Mouse (Mus musculus): ENCODE results near the gene Thsd4. TPM values are rescaled to one million over a fixed set of nuclear protein-coding genes. Genes with fewer than 3 reads are reported as not detected.

Gene Thsd4
- polyA plus RNA-seq, 1 experiment from 2014 or later, result 6.4 TPM

- Histone ChIP-seq H3K36me3 (replicated peaks; ENCODE audit: control insufficient read depth, insufficient read depth) (no peaks in the 10 kb centered on the region), H3K9ac (no peak overlapping the region), H3K27me3 (ENCODE audit: control insufficient read depth, insufficient read depth, low read length) (no peaks in the 10 kb centered on the region), H3K9me3 (ENCODE audit: control insufficient read depth, low read length) (no peaks in the 10 kb centered on the region), H3K27ac (no peak overlapping the region), H3K4me3 (replicated peaks; ENCODE audit: low read length) (no peak overlapping the region), H3K4me2 (replicated peaks) (no peak overlapping the region), H3K4me1 (replicated peaks; ENCODE audit: control insufficient read depth, insufficient read depth, low read length) (no peaks in the 10 kb centered on the region)
- DNase-seq (ENCODE audit: low spot score), result no peak
- no peak for ATAC-seq (ENCODE audit: low FRiP score)
- WGBS, result 95% methylated on average over 6 of the region's 6 CpGs
These were observed 305.8 kb downstream of the Thsd4 start for GRCm38 (mm10) chr9:60216029-60216428.

- no peak overlapping the region for H3K27ac ChIP-seq
- no peaks in the 10 kb centered on the region for H3K27me3 ChIP-seq (ENCODE audit: control insufficient read depth, insufficient read depth, low read length)
- ATAC-seq (ENCODE audit: low FRiP score) (no peak), DNase-seq (ENCODE audit: low spot score) (no peak)
- no peaks in the 10 kb centered on the region for H3K36me3 ChIP-seq (replicated peaks; ENCODE audit: control insufficient read depth, insufficient read depth)
- H3K4me1 ChIP-seq (replicated peaks; ENCODE audit: control insufficient read depth, insufficient read depth, low read length), result no peaks in the 10 kb centered on the region
- no peak overlapping the region for H3K4me2 ChIP-seq (replicated peaks)
- H3K4me3 ChIP-seq (replicated peaks; ENCODE audit: low read length), result no peak overlapping the region
- WGBS, result 85% methylated on average over 1 of the region's 1 CpGs
- no peaks in the 10 kb centered on the region for H3K9me3 ChIP-seq (ENCODE audit: control insufficient read depth, low read length)
- H3K9ac ChIP-seq, result no peak overlapping the region
These were observed 308.7 kb downstream of the Thsd4 start for GRCm38 (mm10) chr9:60213111-60213510.

- no peaks in the 10 kb centered on the region for H3K36me3 ChIP-seq (replicated peaks; ENCODE audit: control insufficient read depth, insufficient read depth)
- no peak overlapping the region for H3K27ac ChIP-seq
- ATAC-seq (ENCODE audit: low FRiP score), result no peak
- WGBS, result 87% methylated on average over 1 of the region's 1 CpGs
- H3K9me3 ChIP-seq (ENCODE audit: control insufficient read depth, low read length), result no peaks in the 10 kb centered on the region
- DNase-seq (ENCODE audit: low spot score), result no peak
- no peaks in the 10 kb centered on the region for H3K27me3 ChIP-seq (ENCODE audit: control insufficient read depth, insufficient read depth, low read length)
- no peaks in the 10 kb centered on the region for H3K4me1 ChIP-seq (replicated peaks; ENCODE audit: control insufficient read depth, insufficient read depth, low read length)
- no peak overlapping the region for H3K4me2 ChIP-seq (replicated peaks)
- no peak overlapping the region for H3K4me3 ChIP-seq (replicated peaks; ENCODE audit: low read length)
- H3K9ac ChIP-seq, result no peak overlapping the region
These were observed 313.0 kb downstream of the Thsd4 start for GRCm38 (mm10) chr9:60208843-60209242.

GRCm38 (mm10) chr9:60203141-60203540 lies 318.7 kb downstream of the Thsd4 start:
- H3K4me3 ChIP-seq (replicated peaks; ENCODE audit: low read length), result no peak overlapping the region
- H3K36me3 ChIP-seq (replicated peaks; ENCODE audit: control insufficient read depth, insufficient read depth), result no peaks in the 10 kb centered on the region
- H3K9ac ChIP-seq, result no peak overlapping the region
- no peaks in the 10 kb centered on the region for H3K4me1 ChIP-seq (replicated peaks; ENCODE audit: control insufficient read depth, insufficient read depth, low read length)
- 90% methylated on average over 7 of the region's 7 CpGs for WGBS
- no peaks in the 10 kb centered on the region for H3K9me3 ChIP-seq (ENCODE audit: control insufficient read depth, low read length)
- DNase-seq (ENCODE audit: low spot score), result no peak
- H3K27ac ChIP-seq, result no peak overlapping the region
- no peak overlapping the region for H3K4me2 ChIP-seq (replicated peaks)
- no peak for ATAC-seq (ENCODE audit: low FRiP score)
- H3K27me3 ChIP-seq (ENCODE audit: control insufficient read depth, insufficient read depth, low read length), result no peaks in the 10 kb centered on the region

GRCm38 (mm10) chr9:60200436-60200835 lies 321.4 kb downstream of the Thsd4 start:
- H3K27me3 ChIP-seq (ENCODE audit: control insufficient read depth, insufficient read depth, low read length), result no peaks in the 10 kb centered on the region
- no peak overlapping the region for H3K27ac ChIP-seq
- no peaks in the 10 kb centered on the region for H3K36me3 ChIP-seq (replicated peaks; ENCODE audit: control insufficient read depth, insufficient read depth)
- H3K4me2 ChIP-seq (replicated peaks), result no peak overlapping the region
- no peak overlapping the region for H3K4me3 ChIP-seq (replicated peaks; ENCODE audit: low read length)
- ATAC-seq (ENCODE audit: low FRiP score), result no peak
- WGBS, result 84% methylated on average over 2 of the region's 2 CpGs
- H3K4me1 ChIP-seq (replicated peaks; ENCODE audit: control insufficient read depth, insufficient read depth, low read length), result no peaks in the 10 kb centered on the region
- no peak overlapping the region for H3K9ac ChIP-seq
- no peak for DNase-seq (ENCODE audit: low spot score)
- H3K9me3 ChIP-seq (ENCODE audit: control insufficient read depth, low read length), result no peaks in the 10 kb centered on the region

- no peak overlapping the region for H3K4me3 ChIP-seq (replicated peaks; ENCODE audit: low read length)
- no peak overlapping the region for H3K27ac ChIP-seq
- no peaks in the 10 kb centered on the region for H3K27me3 ChIP-seq (ENCODE audit: control insufficient read depth, insufficient read depth, low read length)
- H3K4me2 ChIP-seq (replicated peaks), result no peak overlapping the region
- no peaks in the 10 kb centered on the region for H3K9me3 ChIP-seq (ENCODE audit: control insufficient read depth, low read length)
- H3K4me1 ChIP-seq (replicated peaks; ENCODE audit: control insufficient read depth, insufficient read depth, low read length), result peaks cover 4% of the 10 kb centered on the region; the same call in 1 of the 2 replicates
- ATAC-seq (ENCODE audit: low FRiP score), result no peak
- DNase-seq (ENCODE audit: low spot score), result no peak
- H3K9ac ChIP-seq, result no peak overlapping the region
- 93% methylated on average over 12 of the region's 12 CpGs for WGBS
- H3K36me3 ChIP-seq (replicated peaks; ENCODE audit: control insufficient read depth, insufficient read depth), result no peaks in the 10 kb centered on the region
These were observed 323.2 kb downstream of the Thsd4 start for GRCm38 (mm10) chr9:60198530-60199200.

GRCm38 (mm10) chr9:60195502-60195901 lies 326.3 kb downstream of the Thsd4 start:
- Histone ChIP-seq H3K4me1 (replicated peaks; ENCODE audit: control insufficient read depth, insufficient read depth, low read length) (peaks cover 4% of the 10 kb centered on the region; the same call in 1 of the 2 replicates), H3K9me3 (ENCODE audit: control insufficient read depth, low read length) (no peaks in the 10 kb centered on the region), H3K36me3 (replicated peaks; ENCODE audit: control insufficient read depth, insufficient read depth) (no peaks in the 10 kb centered on the region), H3K4me3 (replicated peaks; ENCODE audit: low read length) (no peak overlapping the region), H3K4me2 (replicated peaks) (no peak overlapping the region), H3K9ac (no peak overlapping the region), H3K27me3 (ENCODE audit: control insufficient read depth, insufficient read depth, low read length) (no peaks in the 10 kb centered on the region), H3K27ac (no peak overlapping the region)
- no peak for ATAC-seq (ENCODE audit: low FRiP score)
- no peak for DNase-seq (ENCODE audit: low spot score)
- 79% methylated on average over 2 of the region's 2 CpGs for WGBS

GRCm38 (mm10) chr9:60194905-60195304 lies 326.9 kb downstream of the Thsd4 start:
- H3K4me2 ChIP-seq (replicated peaks), result no peak overlapping the region
- DNase-seq (ENCODE audit: low spot score) (peak; percentile 27), ATAC-seq (ENCODE audit: low FRiP score) (no peak)
- H3K27me3 ChIP-seq (ENCODE audit: control insufficient read depth, insufficient read depth, low read length), result no peaks in the 10 kb centered on the region
- no peak overlapping the region for H3K4me3 ChIP-seq (replicated peaks; ENCODE audit: low read length)
- whole genome bisulfite sequencing, result 51% methylated on average over 6 of the region's 6 CpGs
- no peaks in the 10 kb centered on the region for H3K9me3 ChIP-seq (ENCODE audit: control insufficient read depth, low read length)
- H3K9ac ChIP-seq, result no peak overlapping the region
- no peak overlapping the region for H3K27ac ChIP-seq
- H3K36me3 ChIP-seq (replicated peaks; ENCODE audit: control insufficient read depth, insufficient read depth), result no peaks in the 10 kb centered on the region
- peaks cover 4% of the 10 kb centered on the region; the same call in 1 of the 2 replicates for H3K4me1 ChIP-seq (replicated peaks; ENCODE audit: control insufficient read depth, insufficient read depth, low read length)

GRCm38 (mm10) chr9:60192321-60192720 lies 329.5 kb downstream of the Thsd4 start:
- Histone ChIP-seq H3K4me1 (replicated peaks; ENCODE audit: control insufficient read depth, insufficient read depth, low read length) (peaks cover 4% of the 10 kb centered on the region; the same call in 1 of the 2 replicates), H3K36me3 (replicated peaks; ENCODE audit: control insufficient read depth, insufficient read depth) (no peaks in the 10 kb centered on the region), H3K4me2 (replicated peaks) (no peak overlapping the region), H3K4me3 (replicated peaks; ENCODE audit: low read length) (no peak overlapping the region), H3K27me3 (ENCODE audit: control insufficient read depth, insufficient read depth, low read length) (no peaks in the 10 kb centered on the region), H3K27ac (no peak overlapping the region), H3K9me3 (ENCODE audit: control insufficient read depth, low read length) (no peaks in the 10 kb centered on the region), H3K9ac (no peak overlapping the region)
- 80% methylated on average over 5 of the region's 5 CpGs for WGBS
- DNase-seq (ENCODE audit: low spot score) (no peak), ATAC-seq (ENCODE audit: low FRiP score) (no peak)

- ATAC-seq (ENCODE audit: low FRiP score), result no peak
- H3K4me3 ChIP-seq (replicated peaks; ENCODE audit: low read length), result no peak overlapping the region
- H3K27ac ChIP-seq, result no peak overlapping the region
- WGBS, result 80% methylated on average over 2 of the region's 2 CpGs
- 0 out of 2 replicates have a peak, but pooled peaks cover 3% of the 10 kb centered on the region for H3K4me1 ChIP-seq (replicated peaks; ENCODE audit: control insufficient read depth, insufficient read depth, low read length)
- no peak for DNase-seq (ENCODE audit: low spot score)
- no peak overlapping the region for H3K4me2 ChIP-seq (replicated peaks)
- no peaks in the 10 kb centered on the region for H3K9me3 ChIP-seq (ENCODE audit: control insufficient read depth, low read length)
- no peak overlapping the region for H3K9ac ChIP-seq
- H3K36me3 ChIP-seq (replicated peaks; ENCODE audit: control insufficient read depth, insufficient read depth), result no peaks in the 10 kb centered on the region
- no peaks in the 10 kb centered on the region for H3K27me3 ChIP-seq (ENCODE audit: control insufficient read depth, insufficient read depth, low read length)
These were observed 334.4 kb downstream of the Thsd4 start for GRCm38 (mm10) chr9:60187437-60187836.

Measured in hindbrain, embryonic 14.5 days (tissue).